Mouse (Mus musculus) bone marrow, adult 2 months (tissue): ENCODE data around the gene Sfswap. TPM values are rescaled to one million over a fixed set of nuclear protein-coding genes. Genes with fewer than 3 reads are reported as not detected.

Experiments
- H3K27ac ChIP-seq: fragments of 200-500 bp; 2 replicates; pipeline ENCODE4 v1.5.1; 2012; ENCODE audit warnings: low read depth, mild to moderate bottlenecking, control low read depth, inconsistent platforms, low read length; ENCODE audit not compliant: control insufficient read depth, poor library complexity, insufficient read depth
- H3K4me1 ChIP-seq: fragments of 200-500 bp; 2 replicates; pipeline ENCODE4 v1.6.1; 2011; ENCODE audit warnings: low read length; ENCODE audit not compliant: control insufficient read depth, insufficient read depth
- H3K4me3 ChIP-seq: fragments of 200-500 bp; replicated peaks from 2 replicates; pipeline ENCODE3; 2011; ENCODE audit warnings: mild to moderate bottlenecking, low read depth, low read length, control low read depth; ENCODE audit not compliant: control insufficient read depth
- CTCF ChIP-seq: fragments of 200-500 bp; IDR thresholded peaks from 2 replicates; pipeline ENCODE4 v1.5.1; 2011; ENCODE audit warnings: low read length, control low read depth; ENCODE audit not compliant: control insufficient read depth, insufficient read depth
- POLR2A ChIP-seq: fragments of 200-500 bp; IDR thresholded peaks from 2 replicates; pipeline ENCODE4 v1.6.1; 2011; ENCODE audit warnings: low read depth, mild to moderate bottlenecking, control low read depth, low read length, borderline replicate concordance; ENCODE audit not compliant: control insufficient read depth
- WGBS: fragments of 180-500 bp; shearing (Covaris S2); methylation state at CpG from one replicate; pipeline ENCODE4 v1.1.7; 2018; 5-methylcytosine and 5-hydroxymethylcytosine counted together
- polyA plus RNA-seq: library from polyadenylated mRNA; stranded (reverse); fragments of >200 nt; gene quantifications from 2 replicates; pipeline ENCODE4 v1.2.4, GENCODE M21; 2011; ENCODE audit warnings: low replicate concordance; ENCODE audit not compliant: missing spikeins, insufficient read depth, insufficient read length

Gene Sfswap
- polyA plus RNA-seq, 1 experiment: 111 TPM

GRCm38 (mm10) chr5:129584583-129585541, 83.8 kb downstream of the Sfswap start:
- TF ChIP-seq POLR2A (no peak), CTCF (no peak)
- 0 out of 2 replicates have a peak, but pooled peaks cover 1% of the 10 kb centered on the region for H3K4me1 ChIP-seq
- H3K4me3 ChIP-seq: peak overlapping the region; percentile 73
- WGBS: under 1% methylated on average over 76 of the region's 76 CpGs
- no peak overlapping the region for H3K27ac ChIP-seq

DNA sequence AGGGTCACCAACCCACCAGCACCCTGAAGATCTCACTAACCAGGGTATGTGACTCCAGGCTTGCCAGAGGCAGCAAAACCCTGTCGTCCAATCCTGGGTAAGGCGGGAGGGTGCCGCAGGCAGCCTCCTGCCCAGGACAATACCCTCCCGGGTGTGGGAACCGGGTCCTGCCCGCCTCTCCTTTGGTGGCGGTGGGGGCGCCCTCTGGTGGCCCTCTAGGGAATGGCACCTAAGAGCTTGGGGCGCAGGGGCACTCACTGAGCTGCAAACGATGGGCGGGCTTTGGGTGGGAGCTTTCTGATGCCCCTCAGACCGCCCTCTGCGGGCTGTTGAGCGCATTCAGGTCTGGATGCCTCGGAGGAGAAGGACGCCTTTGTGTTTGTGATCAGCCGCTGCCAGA, 85.0 kb downstream of the Sfswap start:
- Histone ChIP-seq H3K4me1 (0 out of 2 replicates have a peak, but pooled peaks cover 1% of the 10 kb centered on the region), H3K4me3 (no peak overlapping the region), H3K27ac (no peak overlapping the region)
- under 1% methylated on average over 17 of the region's 17 CpGs for WGBS
- TF ChIP-seq POLR2A (0 out of 2 replicates have a peak, but pooled peaks have one; percentile 11), CTCF (peak; percentile 73)

DNA sequence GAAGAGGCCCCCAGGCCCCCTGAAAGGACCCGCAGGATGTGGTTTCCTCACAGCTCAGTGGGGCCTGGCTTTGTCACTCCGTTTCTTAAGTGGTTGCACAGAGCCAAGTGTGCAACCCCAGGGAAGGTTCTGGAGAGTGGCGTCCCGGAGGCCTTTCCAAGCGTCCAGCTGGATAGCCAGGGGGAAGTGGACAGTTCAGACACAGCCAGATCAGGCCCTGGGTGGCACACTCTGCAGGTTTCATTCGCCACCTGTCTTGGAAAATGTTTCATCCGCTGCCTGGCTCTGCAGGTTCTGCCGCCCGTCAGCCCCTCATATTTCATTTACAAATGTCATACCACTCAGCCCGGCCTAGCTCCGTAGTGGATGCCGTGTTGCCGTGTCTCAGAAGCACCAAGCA, 85.5 kb downstream of the Sfswap start:
- H3K4me1 ChIP-seq: 0 out of 2 replicates have a peak, but pooled peaks cover 1% of the 10 kb centered on the region
- no peak overlapping the region for H3K4me3 ChIP-seq
- WGBS: 6% methylated on average over 13 of the region's 13 CpGs
- no peak overlapping the region for H3K27ac ChIP-seq
- TF ChIP-seq POLR2A: no peak
- TF ChIP-seq CTCF: no peak

DNA sequence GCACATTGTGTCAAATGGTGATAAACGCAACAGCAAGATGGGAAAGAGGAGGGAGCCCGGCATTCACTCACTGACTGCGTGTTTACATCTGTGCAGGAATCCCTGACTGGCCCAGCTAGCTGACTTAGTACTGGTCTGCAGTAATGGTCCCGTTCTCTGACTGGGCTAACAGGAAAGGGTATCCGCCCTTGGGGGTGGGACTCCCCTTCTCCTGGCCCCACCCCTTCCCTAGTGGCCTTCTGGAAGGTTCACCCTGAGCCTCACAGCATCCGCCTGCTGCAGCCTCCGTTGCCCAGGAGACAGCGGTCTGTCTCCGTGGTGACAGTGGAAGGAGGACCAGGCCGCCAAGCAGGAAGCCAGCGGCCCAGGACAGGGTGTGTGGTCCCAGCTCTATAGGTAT, 89.9 kb downstream of the Sfswap start:
- 67% methylated on average over 11 of the region's 11 CpGs for WGBS
- TF ChIP-seq CTCF: no peak
- no peak for TF ChIP-seq POLR2A
- H3K27ac ChIP-seq: no peak overlapping the region
- no peak overlapping the region for H3K4me3 ChIP-seq
- no peaks in the 10 kb centered on the region for H3K4me1 ChIP-seq

DNA sequence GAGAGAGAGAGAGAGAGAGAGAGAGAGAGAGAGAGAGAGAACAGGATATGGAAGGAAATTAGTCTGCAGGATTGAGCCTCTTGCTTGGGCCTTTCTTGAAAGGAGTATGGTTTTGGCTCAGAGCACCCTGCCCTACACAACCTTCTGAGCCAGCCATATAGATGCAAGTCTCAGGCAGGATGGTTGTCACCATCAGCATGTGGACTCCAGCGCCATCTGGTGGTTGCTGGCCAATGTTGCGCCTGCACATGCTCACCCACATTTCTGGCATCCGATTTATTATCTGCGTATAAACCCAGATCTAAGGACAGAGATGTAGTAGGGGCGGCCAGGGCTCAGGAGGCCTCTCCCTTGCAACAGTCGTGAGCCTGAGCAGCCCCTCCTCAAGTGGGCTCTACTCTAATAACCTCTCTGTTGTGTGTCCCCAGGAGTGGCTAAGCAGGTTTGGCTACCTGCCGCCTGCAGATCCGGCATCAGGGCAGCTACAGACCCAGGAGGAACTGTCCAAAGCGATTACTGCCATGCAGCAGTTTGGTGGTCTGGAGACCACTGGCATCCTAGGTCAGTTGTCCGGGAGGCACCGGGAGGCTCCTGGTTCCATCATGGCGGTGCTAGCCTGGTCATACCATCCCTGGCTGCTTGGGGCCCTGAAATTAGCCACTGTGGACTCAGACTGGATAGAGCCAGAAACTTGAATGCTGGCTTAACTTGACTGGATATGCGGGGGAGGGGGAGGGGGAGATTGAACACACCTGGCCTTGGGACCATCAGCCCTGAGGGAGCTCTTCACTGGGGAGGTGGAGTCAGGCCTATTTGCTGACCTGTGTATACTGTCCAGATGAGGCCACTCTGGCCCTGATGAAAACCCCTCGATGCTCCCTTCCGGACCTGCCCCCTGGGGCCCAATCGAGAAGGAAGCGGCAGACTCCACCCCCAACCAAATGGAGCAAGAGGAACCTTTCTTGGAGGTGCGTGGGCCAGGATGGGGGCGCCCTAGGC, 93.4 kb downstream of the Sfswap start:
- no peak overlapping the region for H3K4me3 ChIP-seq
- no peak overlapping the region for H3K27ac ChIP-seq
- TF ChIP-seq CTCF (peak; percentile 99), POLR2A (no peak)
- 46% methylated on average over 19 of the region's 19 CpGs for WGBS
- H3K4me1 ChIP-seq: no peaks in the 10 kb centered on the region

DNA sequence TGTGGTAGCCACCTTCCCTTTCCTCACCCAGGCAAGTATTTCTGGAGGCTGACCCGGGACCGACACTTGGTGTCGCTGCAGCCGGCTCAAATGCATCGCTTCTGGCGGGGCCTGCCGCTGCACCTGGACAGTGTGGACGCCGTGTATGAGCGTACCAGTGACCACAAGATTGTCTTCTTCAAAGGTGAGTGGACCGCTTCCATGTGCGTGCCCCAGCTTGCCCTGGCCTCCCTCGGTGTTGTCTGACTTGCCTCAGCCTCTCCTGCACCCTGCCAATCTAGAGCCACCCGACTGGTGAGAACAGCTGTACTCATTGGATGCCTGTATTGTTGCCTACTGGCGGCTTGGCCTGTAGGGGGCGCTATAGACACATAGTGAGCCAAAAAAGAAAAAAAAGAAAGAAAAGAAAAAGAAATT, 101.1 kb downstream of the Sfswap start:
- Histone ChIP-seq H3K4me1 (no peaks in the 10 kb centered on the region), H3K4me3 (no peak overlapping the region), H3K27ac (no peak overlapping the region)
- TF ChIP-seq POLR2A (no peak), CTCF (0 out of 2 replicates have a peak, but pooled peaks have one; percentile 5)
- 79% methylated on average over 16 of the region's 16 CpGs for WGBS

GRCm38 (mm10) chr5:129607476-129607875, 106.5 kb downstream of the Sfswap start:
- Histone ChIP-seq H3K4me1 (no peaks in the 10 kb centered on the region), H3K4me3 (no peak overlapping the region), H3K27ac (no peak overlapping the region)
- TF ChIP-seq POLR2A: no peak
- TF ChIP-seq CTCF: no peak
- WGBS: 82% methylated on average over 8 of the region's 8 CpGs
